Mouse (Mus musculus) T-helper 2 cell (primary cell): ENCODE data around the gene Ppp1r10.
"Not testable (repeated sequence)": the region's sequence is repeated elsewhere in the genome, so short reads cannot be mapped to it uniquely, and the experiment has no call there.

Source experiments
- in situ Hi-C: fragments of 300-600 bp; cut with MboI, MseI; formaldehyde crosslinking; loops from one replicate; pipeline ENCODE4 v1.15.1; 2025; ENCODE audit warnings: high pct_unique_total_duplicates

The Ppp1r10 gene

GRCm38 (mm10) chr17:35922566-35922965, 6.3 kb downstream of the Ppp1r10 start:
- in situ Hi-C loops, result loop anchor here (10.0 kb wide), 1 partner anchor 62 kb away; the partner anchor contains the start of gene Prr3

DNA sequence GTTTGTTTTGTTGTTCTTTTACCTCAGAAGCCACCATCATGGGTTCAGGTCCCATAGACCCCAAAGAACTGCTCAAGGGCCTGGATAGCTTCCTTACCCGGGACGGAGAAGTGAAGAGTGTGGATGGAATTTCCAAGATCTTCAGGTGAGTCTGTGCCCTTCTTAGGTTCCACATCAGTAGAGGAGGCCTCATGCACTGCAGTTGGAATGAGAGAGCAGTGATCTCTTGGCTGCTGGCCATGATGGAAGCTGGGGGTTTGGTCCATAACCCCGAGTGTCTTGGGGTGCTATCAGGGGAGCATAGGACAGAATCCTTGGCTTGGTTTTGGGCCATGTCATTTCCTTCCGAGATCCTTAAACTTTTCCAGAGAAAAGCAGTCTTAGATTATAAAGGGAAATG, 7.0 kb downstream of the Ppp1r10 start:
- in situ Hi-C loops, result loop anchor here (10.0 kb wide), 1 partner anchor 62 kb away; the partner anchor contains the start of gene Prr3

- in situ Hi-C loops, result loop anchor here (5.0 to 10.0 kb wide), 2 partner anchors 35 to 57 kb away; partner anchors contain the start of gene Prr3
These were observed 11.2 kb downstream of the Ppp1r10 start for GRCm38 (mm10) chr17:35927471-35927870.

DNA sequence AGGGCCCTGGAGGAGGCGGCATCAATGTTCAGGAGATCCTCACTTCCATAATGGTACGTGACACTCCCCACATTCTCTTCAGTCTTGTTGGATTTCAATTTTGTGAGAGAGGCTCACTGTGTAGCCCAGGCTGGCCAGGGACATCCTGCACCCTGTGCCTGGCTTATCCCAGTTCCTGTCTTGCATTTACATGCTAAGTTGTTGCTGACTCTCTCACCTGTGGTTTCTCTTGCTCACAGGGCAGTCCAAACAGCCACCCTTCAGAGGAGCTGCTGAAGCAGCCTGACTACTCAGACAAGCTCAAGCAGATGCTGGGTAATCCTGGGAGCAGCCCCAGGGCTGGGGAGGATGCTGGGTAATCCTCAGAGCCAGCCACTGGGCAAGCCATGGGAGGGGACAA, 13.3 kb downstream of the Ppp1r10 start:
- in situ Hi-C loops, result loop anchor here (5.0 to 10.0 kb wide), 2 partner anchors 33 to 55 kb away; partner anchors contain the start of gene Prr3

DNA sequence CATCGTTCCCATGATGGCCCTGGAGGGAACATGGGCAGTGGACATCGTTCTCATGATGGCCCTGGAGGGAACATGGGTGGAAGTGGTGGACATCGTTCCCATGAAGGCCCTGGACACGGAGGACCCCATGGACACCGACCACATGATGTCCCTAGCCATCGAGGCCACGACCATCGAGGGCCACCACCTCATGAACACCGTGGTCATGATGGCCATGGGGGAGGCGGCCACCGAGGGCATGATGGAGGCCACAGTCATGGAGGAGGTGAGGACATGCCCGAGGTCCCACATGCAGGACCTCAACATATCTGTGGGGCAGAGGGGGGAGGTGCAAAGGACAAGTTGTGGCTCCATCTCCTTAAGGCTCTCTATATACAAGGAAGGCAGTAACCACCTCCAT, 14.4 kb downstream of the Ppp1r10 start:
- in situ Hi-C loops, result no loop called here

- in situ Hi-C loops, result no loop called here
These were observed 16.4 kb downstream of the Ppp1r10 start for GRCm38 (mm10) chr17:35932608-35933007.

GRCm38 (mm10) chr17:35935763-35936162, 19.5 kb downstream of the Ppp1r10 start:
- in situ Hi-C loops, result loop anchor here (5.0 kb wide), 1 partner anchor 177 kb away; no protein-coding TSS in a partner anchor

GRCm38 (mm10) chr17:35937700-35938348, 21.6 kb downstream of the Ppp1r10 start:
- in situ Hi-C loops, result loop anchor here (5.0 kb wide), 1 partner anchor 174 kb away; no protein-coding TSS in a partner anchor

GRCm38 (mm10) chr17:35939108-35939507, 22.9 kb downstream of the Ppp1r10 start:
- in situ Hi-C loops, result loop anchor here (5.0 kb wide), 1 partner anchor 173 kb away; no protein-coding TSS in a partner anchor

DNA sequence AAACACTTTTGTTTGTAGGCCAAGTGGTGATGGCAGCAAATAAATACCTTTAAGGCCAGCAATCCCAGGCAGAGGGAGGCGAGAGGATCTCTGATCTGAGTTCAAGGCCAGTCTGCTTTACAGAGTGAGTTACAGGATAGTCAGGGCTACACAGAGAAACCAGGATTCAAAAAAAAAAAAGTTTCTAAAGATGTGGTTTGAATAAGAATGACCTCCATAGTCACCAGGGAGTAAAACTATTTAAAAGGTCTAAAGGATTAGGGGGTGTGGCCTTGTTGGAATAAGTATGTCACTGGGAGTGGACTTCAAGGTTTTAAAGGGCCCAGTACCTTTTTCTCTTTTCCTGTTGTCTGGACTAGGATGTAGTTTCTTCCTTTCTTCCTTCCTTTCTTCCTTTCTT, 23.7 kb downstream of the Ppp1r10 start:
- in situ Hi-C loops, result loop anchor here (5.0 kb wide), 1 partner anchor 172 kb away; no protein-coding TSS in a partner anchor

GRCm38 (mm10) chr17:35950946-35951345, 34.7 kb downstream of the Ppp1r10 start:
- in situ Hi-C loops, result not testable (repeated sequence)

DNA sequence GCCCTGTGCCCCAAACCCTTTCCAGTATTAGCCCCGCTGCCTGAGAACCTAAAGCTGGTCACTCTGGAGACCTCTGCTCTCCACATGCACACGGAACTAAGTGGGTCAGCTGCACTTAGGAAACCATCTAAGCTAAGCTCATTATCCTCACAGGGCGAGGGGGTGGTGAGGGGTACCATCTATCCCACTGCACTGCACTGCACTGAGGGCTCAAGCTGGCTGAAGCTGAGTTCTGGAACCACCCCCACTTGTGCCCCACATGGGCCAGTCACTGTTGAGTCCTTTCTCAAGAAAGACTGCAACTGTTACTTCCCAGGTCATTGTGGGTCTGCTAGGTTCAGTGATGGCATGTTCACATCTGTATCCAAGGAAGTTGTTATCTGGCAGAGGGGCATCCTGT, 36.3 kb downstream of the Ppp1r10 start:
- in situ Hi-C loops, result not testable (repeated sequence)

DNA sequence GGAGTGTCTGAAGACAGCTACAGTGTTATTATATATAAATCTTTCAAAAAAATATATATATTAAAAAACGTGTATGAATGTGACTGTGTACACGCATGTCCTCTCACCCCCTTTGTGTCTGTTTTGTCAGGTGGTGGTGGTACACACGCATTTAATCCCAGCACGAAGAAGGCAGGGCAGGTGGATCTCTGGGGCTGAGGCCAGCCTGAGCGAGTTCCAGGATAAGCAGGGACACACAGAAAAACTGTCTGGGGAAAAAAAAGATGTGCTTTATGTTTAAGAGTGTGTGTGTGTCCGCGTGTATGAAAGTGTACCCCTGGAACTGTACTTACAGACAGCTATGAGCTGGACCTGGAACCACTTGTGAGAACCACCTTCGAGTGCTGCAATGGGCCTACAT, 38.4 kb downstream of the Ppp1r10 start:
- in situ Hi-C loops, result no loop called here

- in situ Hi-C loops, result no loop called here
These were observed 42.4 kb downstream of the Ppp1r10 start for GRCm38 (mm10) chr17:35958533-35959223.

DNA sequence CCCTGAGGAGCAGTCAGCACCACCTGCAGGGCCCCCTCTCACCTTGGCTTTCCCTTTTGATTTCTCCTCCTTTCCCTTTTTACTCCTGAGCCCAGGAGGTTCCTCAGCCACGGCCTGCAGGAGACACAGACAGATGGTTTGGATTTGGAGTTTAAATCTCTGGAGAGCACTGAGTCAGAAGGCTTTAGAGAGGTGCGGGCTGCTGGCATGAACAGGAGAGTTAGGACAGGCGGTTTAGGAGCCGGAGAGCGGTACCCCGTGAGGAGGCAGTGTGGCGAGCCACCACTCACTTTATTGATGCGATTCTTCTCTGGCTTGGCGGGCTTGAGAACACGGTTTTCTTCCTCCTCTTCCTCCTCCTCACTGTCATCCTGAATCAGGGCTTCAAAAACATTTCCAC, 47.0 kb downstream of the Ppp1r10 start:
- in situ Hi-C loops, result loop anchor here (5.0 kb wide), 1 partner anchor 36 kb away; no protein-coding TSS in a partner anchor

DNA sequence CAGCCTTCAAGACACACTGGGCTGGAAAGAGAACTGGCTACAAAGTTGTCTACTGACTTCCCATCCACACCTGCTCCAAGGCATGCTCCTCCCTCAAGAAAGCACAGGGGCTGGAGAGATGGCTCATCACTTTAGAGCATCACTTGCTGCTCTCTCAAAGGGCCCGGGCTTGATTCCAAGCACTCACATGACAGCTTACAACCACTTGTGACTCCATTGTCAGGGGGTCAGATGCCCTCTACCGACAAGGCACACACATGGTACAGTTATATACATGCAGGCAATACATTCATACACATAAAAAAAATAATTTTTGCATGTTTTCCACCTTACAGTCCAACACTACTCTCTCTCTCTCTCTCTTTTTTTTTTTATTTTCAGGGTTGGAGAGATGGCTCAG, 51.4 kb downstream of the Ppp1r10 start:
- in situ Hi-C loops, result no loop called here

GRCm38 (mm10) chr17:35969418-35970389, 53.5 kb downstream of the Ppp1r10 start, which contains the start of gene Abcf1:
TSS of gene Abcf1 (minus strand) at chr17:35969761.
- in situ Hi-C loops, result no loop called here

DNA sequence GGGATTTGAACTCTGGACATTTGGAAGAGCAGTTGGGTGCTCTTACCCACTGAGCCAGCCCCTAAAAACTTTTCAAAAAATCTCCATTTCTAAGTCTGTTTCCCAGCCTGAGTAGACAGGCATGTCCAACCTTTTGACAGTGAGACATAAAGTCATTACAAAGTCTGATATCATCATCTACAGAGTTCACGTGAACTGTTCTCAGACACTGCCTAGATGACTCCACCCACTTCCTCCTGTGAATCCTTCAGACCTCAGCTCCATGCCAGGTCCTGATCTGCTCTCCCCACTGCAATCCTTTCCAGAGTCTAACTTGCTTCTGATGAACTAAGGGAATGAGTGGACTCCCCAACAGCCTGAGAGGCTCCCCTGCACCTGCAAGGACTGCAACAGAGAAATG, 55.9 kb downstream of the Ppp1r10 start:
- in situ Hi-C loops, result no loop called here

- in situ Hi-C loops, result no loop called here
These were observed 62.7 kb downstream of the Ppp1r10 start for GRCm38 (mm10) chr17:35978811-35979400.

- in situ Hi-C loops, result loop anchor here (10.0 kb wide), 1 partner anchor 55 kb away; no protein-coding TSS in a partner anchor
These were observed 63.4 kb downstream of the Ppp1r10 start, which contains the start of the genes Gnl1 and Prr3 for GRCm38 (mm10) chr17:35979401-35980362. TSS of gene Gnl1 (plus strand) at chr17:35979851. TSS of gene Prr3 (minus strand) at chr17:35980236.
